Mouse (Mus musculus): ENCODE results near the gene Mum1. TPM values are rescaled to one million over a fixed set of nuclear protein-coding genes. Genes with fewer than 3 reads are reported as not detected.

Gene Mum1
- polyA plus RNA-seq, 1 experiment from 2014 or later, result 94.7 TPM

- H3K27me3 ChIP-seq, result no peaks in the 10 kb centered on the region
- WGBS, result under 1% methylated on average over 18 of the region's 18 CpGs
- H3K9ac ChIP-seq, result peak overlapping the region; percentile 98
- peak overlapping the region; percentile 67; the same call in 1 of the 2 replicates for H3K27ac ChIP-seq
- H3K4me3 ChIP-seq, result peak overlapping the region; percentile 94
- H3K36me3 ChIP-seq, result peaks cover 22% of the 10 kb centered on the region
- no peaks in the 10 kb centered on the region for H3K9me3 ChIP-seq
- H3K4me1 ChIP-seq, result peaks cover 60% of the 10 kb centered on the region
- no peak for ATAC-seq (ENCODE audit: low FRiP score, low read depth)
- peak overlapping the region; percentile 87 for H3K4me2 ChIP-seq (replicated peaks)
These were observed 38.9 kb downstream of the Mum1 start for GRCm38 (mm10) chr10:80265149-80265486.

DNA sequence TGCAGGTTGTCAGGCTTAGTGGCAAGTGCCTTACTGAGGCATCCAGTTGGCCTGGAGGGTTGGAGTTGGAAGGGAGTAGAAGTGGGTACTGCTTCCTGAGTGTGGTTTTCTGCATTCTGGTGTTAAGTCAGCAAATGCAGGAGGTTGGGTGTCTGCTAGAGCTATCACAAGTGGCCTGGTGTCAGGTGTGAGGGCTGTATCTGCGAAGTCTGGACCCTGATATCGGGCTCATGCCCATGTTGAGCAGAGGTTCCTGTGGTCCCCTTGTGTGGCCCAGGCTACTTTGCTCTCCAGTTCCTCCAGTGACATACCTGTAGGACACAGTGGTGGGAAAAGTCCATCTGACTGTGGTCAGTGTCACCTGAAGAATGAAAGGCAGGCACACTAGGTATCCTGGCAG is 43.9 kb downstream of the Mum1 start:
- Histone ChIP-seq H3K4me3 (no peak overlapping the region), H3K27ac (no peak overlapping the region), H3K27me3 (no peaks in the 10 kb centered on the region), H3K4me2 (replicated peaks) (no peak overlapping the region), H3K4me1 (peaks cover 58% of the 10 kb centered on the region), H3K9me3 (no peaks in the 10 kb centered on the region), H3K9ac (peak overlapping the region; percentile 43; the same call in 1 of the 2 replicates), H3K36me3 (peaks cover 50% of the 10 kb centered on the region)
- 95% methylated on average over 2 of the region's 2 CpGs for WGBS
- ATAC-seq (ENCODE audit: low FRiP score, low read depth), result no peak

GRCm38 (mm10) chr10:80270734-80271181 is 44.5 kb downstream of the Mum1 start:
- H3K9ac ChIP-seq, result peak overlapping the region; percentile 45; the same call in 1 of the 2 replicates
- WGBS, result 79% methylated on average over 6 of the region's 6 CpGs
- H3K4me2 ChIP-seq (replicated peaks), result no peak overlapping the region
- H3K27me3 ChIP-seq, result no peaks in the 10 kb centered on the region
- no peak overlapping the region for H3K27ac ChIP-seq
- no peak overlapping the region for H3K4me3 ChIP-seq
- peaks cover 57% of the 10 kb centered on the region for H3K36me3 ChIP-seq
- peaks cover 55% of the 10 kb centered on the region for H3K4me1 ChIP-seq
- no peak for ATAC-seq (ENCODE audit: low FRiP score, low read depth)
- H3K9me3 ChIP-seq, result no peaks in the 10 kb centered on the region

GRCm38 (mm10) chr10:80271186-80271843 is 45.1 kb downstream of the Mum1 start:
- H3K9ac ChIP-seq, result peak overlapping the region; percentile 45
- no peak overlapping the region for H3K27ac ChIP-seq
- ATAC-seq (ENCODE audit: low FRiP score, low read depth), result no peak
- no peaks in the 10 kb centered on the region for H3K9me3 ChIP-seq
- H3K4me3 ChIP-seq, result no peak overlapping the region
- H3K4me1 ChIP-seq, result peaks cover 50% of the 10 kb centered on the region
- H3K36me3 ChIP-seq, result peaks cover 63% of the 10 kb centered on the region
- WGBS, result 92% methylated on average over 5 of the region's 5 CpGs
- H3K27me3 ChIP-seq, result no peaks in the 10 kb centered on the region
- H3K4me2 ChIP-seq (replicated peaks), result no peak overlapping the region

DNA sequence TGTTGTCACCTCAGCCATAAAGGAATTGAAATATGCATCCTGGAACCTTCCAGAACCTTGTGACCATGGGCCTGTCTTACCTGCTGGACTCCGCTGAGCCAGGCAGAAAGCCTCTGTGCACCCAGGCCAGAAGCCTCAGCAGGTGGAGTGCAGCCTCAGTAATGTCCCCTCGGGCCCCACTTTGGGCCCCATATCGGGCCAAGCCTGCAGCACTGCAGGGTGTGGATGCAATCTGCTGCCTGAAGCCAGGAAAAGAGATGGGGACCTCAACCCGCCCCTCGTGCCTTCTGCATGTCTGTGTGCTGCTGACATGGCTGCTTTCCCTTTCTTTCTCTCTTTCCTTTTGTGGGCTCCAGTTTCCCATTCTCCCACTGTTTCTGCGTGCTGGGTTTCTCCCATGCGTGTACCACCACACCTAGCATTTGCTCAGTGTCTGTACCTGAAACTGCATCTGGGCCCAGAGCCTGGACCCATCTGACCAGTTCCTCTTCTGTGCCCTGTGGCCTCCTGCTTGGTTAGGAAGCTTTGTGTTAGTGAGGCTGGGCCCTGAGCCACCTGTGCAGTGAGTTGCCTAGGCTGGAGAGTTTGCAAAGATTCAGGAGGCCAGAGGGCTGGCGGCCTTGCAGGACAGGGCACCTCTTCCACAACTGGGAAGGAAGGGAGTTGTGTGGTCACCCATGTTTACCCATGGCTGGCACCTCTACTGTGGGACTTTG is 45.8 kb downstream of the Mum1 start:
- no peak for ATAC-seq (ENCODE audit: low FRiP score, low read depth)
- no peak overlapping the region for H3K4me3 ChIP-seq
- H3K27ac ChIP-seq, result no peak overlapping the region; the same call in 1 of the 2 replicates
- WGBS, result 89% methylated on average over 8 of the region's 8 CpGs
- no peak overlapping the region for H3K4me2 ChIP-seq (replicated peaks)
- H3K4me1 ChIP-seq, result peaks cover 42% of the 10 kb centered on the region
- peaks cover 67% of the 10 kb centered on the region for H3K36me3 ChIP-seq
- H3K27me3 ChIP-seq, result no peaks in the 10 kb centered on the region
- H3K9me3 ChIP-seq, result no peaks in the 10 kb centered on the region
- no peak overlapping the region; the same call in none of the 2 replicates for H3K9ac ChIP-seq

GRCm38 (mm10) chr10:80273847-80274246 is 47.6 kb downstream of the Mum1 start:
- H3K27ac ChIP-seq, result no peak overlapping the region
- peaks cover 72% of the 10 kb centered on the region for H3K36me3 ChIP-seq
- peaks cover 25% of the 10 kb centered on the region for H3K4me1 ChIP-seq
- ATAC-seq (ENCODE audit: low FRiP score, low read depth), result no peak
- no peak overlapping the region for H3K4me3 ChIP-seq
- no peak overlapping the region for H3K9ac ChIP-seq
- 94% methylated on average over 3 of the region's 3 CpGs for WGBS
- H3K9me3 ChIP-seq, result no peaks in the 10 kb centered on the region
- no peaks in the 10 kb centered on the region for H3K27me3 ChIP-seq
- no peak overlapping the region for H3K4me2 ChIP-seq (replicated peaks)

DNA sequence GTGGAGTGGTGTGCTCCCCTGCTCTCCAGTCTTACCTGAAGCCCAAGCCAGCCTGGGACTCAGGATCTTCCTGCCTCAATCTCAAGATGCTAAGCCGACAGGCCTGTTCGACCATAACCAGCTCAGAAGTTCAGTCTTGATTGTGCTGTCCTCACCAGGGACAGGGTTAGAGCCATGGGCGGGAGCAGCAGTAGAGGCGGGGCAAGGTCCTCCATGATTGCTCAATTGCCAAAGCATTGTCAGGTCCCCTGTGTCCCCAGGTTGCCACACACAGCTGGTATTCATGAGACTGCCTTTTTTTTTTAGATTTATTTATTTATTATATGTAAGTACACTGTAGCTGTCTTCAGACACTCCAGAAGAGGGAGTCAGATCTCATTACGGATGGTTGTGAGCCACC is 50.0 kb downstream of the Mum1 start:
- Histone ChIP-seq H3K27ac (no peak overlapping the region), H3K4me3 (no peak overlapping the region), H3K27me3 (no peaks in the 10 kb centered on the region), H3K4me1 (peaks cover 5% of the 10 kb centered on the region; the same call in 1 of the 2 replicates), H3K4me2 (replicated peaks) (no peak overlapping the region), H3K9me3 (no peaks in the 10 kb centered on the region), H3K9ac (no peak overlapping the region), H3K36me3 (peaks cover 84% of the 10 kb centered on the region)
- 85% methylated on average over 5 of the region's 5 CpGs for WGBS
- ATAC-seq (ENCODE audit: low FRiP score, low read depth), result no peak

GRCm38 (mm10) chr10:80278390-80278789 is 52.2 kb downstream of the Mum1 start:
- H3K4me1 ChIP-seq, result no peaks in the 10 kb centered on the region
- no peak overlapping the region for H3K4me2 ChIP-seq (replicated peaks)
- H3K9ac ChIP-seq, result no peak overlapping the region
- no peaks in the 10 kb centered on the region for H3K9me3 ChIP-seq
- H3K27ac ChIP-seq, result no peak overlapping the region
- peaks cover 97% of the 10 kb centered on the region for H3K36me3 ChIP-seq
- no peaks in the 10 kb centered on the region for H3K27me3 ChIP-seq
- no peak overlapping the region for H3K4me3 ChIP-seq
- 97% methylated on average over 9 of the region's 9 CpGs for WGBS
- ATAC-seq (ENCODE audit: low FRiP score, low read depth), result no peak

GRCm38 (mm10) chr10:80279273-80279672 is 53.0 kb downstream of the Mum1 start:
- WGBS, result 94% methylated on average over 12 of the region's 12 CpGs
- Histone ChIP-seq H3K4me3 (no peak overlapping the region), H3K27me3 (no peaks in the 10 kb centered on the region), H3K36me3 (peaks cover 97% of the 10 kb centered on the region), H3K9me3 (no peaks in the 10 kb centered on the region), H3K9ac (no peak overlapping the region), H3K27ac (no peak overlapping the region), H3K4me1 (no peaks in the 10 kb centered on the region), H3K4me2 (replicated peaks) (no peak overlapping the region)
- no peak for ATAC-seq (ENCODE audit: low FRiP score, low read depth)

DNA sequence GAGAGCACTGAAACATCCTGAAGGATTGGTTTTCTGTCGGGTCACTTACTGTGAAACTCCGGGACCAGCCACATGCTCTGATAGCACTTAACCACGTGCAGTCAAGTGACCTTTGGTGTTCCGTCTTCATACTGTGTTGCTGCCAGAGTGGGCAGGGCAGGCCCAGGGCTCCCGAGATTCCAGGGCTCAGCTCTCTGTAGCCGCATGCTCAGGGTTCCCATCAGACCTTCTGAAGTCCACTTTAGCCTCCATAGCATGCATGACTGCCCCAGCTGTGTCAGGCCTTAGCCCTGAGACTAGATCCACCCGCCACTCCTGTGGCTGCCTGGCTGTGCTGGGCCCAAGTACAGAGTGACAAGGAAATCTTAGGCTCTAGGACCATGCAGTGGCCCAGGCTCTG is 55.1 kb downstream of the Mum1 start:
- Histone ChIP-seq H3K4me3 (no peak overlapping the region), H3K27ac (no peak overlapping the region)

GRCm38 (mm10) chr10:80281921-80282371 is 55.7 kb downstream of the Mum1 start:
- Histone ChIP-seq H3K4me3 (no peak overlapping the region), H3K4me1 (no peaks in the 10 kb centered on the region), H3K36me3 (peaks cover 98% of the 10 kb centered on the region), H3K9me3 (no peaks in the 10 kb centered on the region), H3K4me2 (replicated peaks) (no peak overlapping the region), H3K27ac (no peak overlapping the region), H3K9ac (no peak overlapping the region), H3K27me3 (no peaks in the 10 kb centered on the region)
- ATAC-seq (ENCODE audit: low FRiP score, low read depth), result no peak
- WGBS, result 78% methylated on average over 8 of the region's 8 CpGs

More for the DNA sequence above, 55.1 kb downstream of the Mum1 start:
- H3K4me2 ChIP-seq (replicated peaks), result no peak overlapping the region
- ATAC-seq (ENCODE audit: low FRiP score, low read depth), result no peak
- 85% methylated on average over 7 of the region's 7 CpGs for WGBS
- H3K9me3 ChIP-seq, result no peaks in the 10 kb centered on the region
- no peaks in the 10 kb centered on the region for H3K4me1 ChIP-seq
- H3K9ac ChIP-seq, result no peak overlapping the region
- H3K27me3 ChIP-seq, result no peaks in the 10 kb centered on the region
- peaks cover 96% of the 10 kb centered on the region for H3K36me3 ChIP-seq

GRCm38 (mm10) chr10:80282481-80283441 is 56.5 kb downstream of the Mum1 start:
- Histone ChIP-seq H3K27me3 (no peaks in the 10 kb centered on the region), H3K9ac (no peak overlapping the region), H3K27ac (no peak overlapping the region), H3K9me3 (no peaks in the 10 kb centered on the region), H3K36me3 (peaks cover 98% of the 10 kb centered on the region), H3K4me3 (no peak overlapping the region), H3K4me1 (no peaks in the 10 kb centered on the region), H3K4me2 (replicated peaks) (no peak overlapping the region)
- ATAC-seq (ENCODE audit: low FRiP score, low read depth), result no peak
- 90% methylated on average over 20 of the region's 20 CpGs for WGBS

All from limb, embryonic 13.5 days (tissue).